In genomic region chr11:118987999-118988398, GRCm38 (mm10) we compare ENCODE assay signal across 23 mouse cellular contexts. TPM values are rescaled to one million over a fixed set of nuclear protein-coding genes. Genes with fewer than 3 reads are reported as not detected.
"Had no signal": no experiment of that assay in that cellular context is flagged by ENCODE, and none has a peak within 500 bp of the region (broad histone marks: within the 10 kb centered on the region; RNA-seq: fewer than 3 reads in every experiment).

TSS of gene Enpp7 (plus strand) at chr11:118988188.

- H3K9ac ChIP-seq: hindbrain, embryonic 15.5 days; limb, embryonic 15.5 days; liver, embryonic 13.5 days; liver, postnatal 0 days; lung, embryonic 15.5 days; midbrain, embryonic 15.5 days; neural tube, embryonic 12.5 days had no signal

- H3K36me3 ChIP-seq: hindbrain, embryonic 15.5 days; limb, embryonic 15.5 days; liver, embryonic 13.5 days; lung, embryonic 15.5 days; midbrain, embryonic 15.5 days; neural tube, embryonic 12.5 days had no signal

- H3K4me1 ChIP-seq: limb, embryonic 15.5 days; liver, embryonic 13.5 days; lung, embryonic 15.5 days had no signal

- ATAC-seq: liver, postnatal 0 days; midbrain, embryonic 15.5 days had no signal

- H3K9me3 ChIP-seq: hindbrain, embryonic 15.5 days; limb, embryonic 15.5 days; liver, embryonic 13.5 days; lung, embryonic 15.5 days; megakaryocyte, embryonic 14.5 days; midbrain, embryonic 15.5 days; neural tube, embryonic 12.5 days had no signal

- DNase-seq: liver, embryonic 13.5 days; liver, postnatal 0 days; lung, postnatal 14 days; spleen, adult 18-20 months; thymus, adult 18-20 months; thymus, postnatal 14 days had no signal

- H3K4me3 ChIP-seq: hindbrain, embryonic 15.5 days; left cerebral cortex, adult 2 months; limb, embryonic 15.5 days; liver, embryonic 13.5 days; lung, embryonic 15.5 days; megakaryocyte, embryonic 14.5 days; midbrain, embryonic 15.5 days; neural tube, embryonic 12.5 days had no signal

- H3K4me2 ChIP-seq: hindbrain, embryonic 15.5 days; limb, embryonic 15.5 days; liver, embryonic 13.5 days; lung, embryonic 15.5 days; midbrain, embryonic 11.5 days; midbrain, embryonic 15.5 days; neural tube, embryonic 12.5 days had no signal

- H3K27ac ChIP-seq: hindbrain, embryonic 15.5 days; kidney, postnatal 0 days; left cerebral cortex, adult 2 months; limb, embryonic 15.5 days; liver, embryonic 13.5 days; lung, embryonic 15.5 days; macrophage; midbrain, embryonic 15.5 days; neural tube, embryonic 12.5 days had no signal

- H3K27me3 ChIP-seq: hindbrain, embryonic 15.5 days; limb, embryonic 15.5 days; liver, embryonic 13.5 days; lung, embryonic 15.5 days; midbrain, embryonic 15.5 days; neural tube, embryonic 12.5 days had no signal

RNA-seq across cellular contexts. Expression of gene Enpp7, which starts in this region (rescaled TPM):
- total RNA-seq: layer of hippocampus, adult 8-10 months; layer of hippocampus, postnatal 14 days; left cerebral cortex, adult 2 months; left cerebral cortex, postnatal 14 days; monocyte, adult 5-6 weeks; neutrophil, adult 5-6 weeks had no signal
- polyA plus RNA-seq: hindbrain, embryonic 15.5 days; kidney, postnatal 0 days; limb, embryonic 11.5 days; limb, embryonic 15.5 days; liver, embryonic 13.5 days; liver, postnatal 0 days; lung, embryonic 15.5 days; macrophage; midbrain, embryonic 11.5 days; midbrain, embryonic 15.5 days; neural tube, embryonic 12.5 days; stomach, embryonic 14.5 days had no signal
